Comparison of ENCODE assay signal across 9 mouse cellular contexts in genomic region chr1:75445141-75445701, GRCm38 (mm10). TPM values are rescaled to one million over a fixed set of nuclear protein-coding genes. Genes with fewer than 3 reads are reported as not detected.
DNase-seq lines count a peak whose midpoint lies in the region; ATAC-seq and TF ChIP-seq lines count a peak whose summit lies in the region.
"Had no signal": no experiment of that assay in that cellular context is flagged by ENCODE, and none has a peak within 500 bp of the region (broad histone marks: within the 10 kb centered on the region; RNA-seq: fewer than 3 reads in every experiment).

No protein-coding gene starts in this region.

- no peak for TF ChIP-seq POLR2A in thymus, adult 2 months (IDR thresholded peaks at IDR 0.05; ENCODE audit: control insufficient read depth, extremely low read depth, insufficient read depth, low read length, poor library complexity)

- WGBS in liver, embryonic 11.5 days, result 8% methylated on average over 9 of the region's 9 CpGs
- WGBS in stomach, embryonic 15.5 days, result 7% methylated on average over 9 of the region's 9 CpGs
- 10% methylated on average over 9 of the region's 9 CpGs for WGBS in thymus, adult 2 months

- no peak for ATAC-seq in cerebellum, adult (ENCODE audit: insufficient number of reproducible peaks, low FRiP score, low TSS enrichment)
- ATAC-seq in liver, embryonic 11.5 days (replicated peaks; ENCODE audit: low FRiP score), result peak; percentile 21
- ATAC-seq in stomach, embryonic 15.5 days (ENCODE audit: insufficient read depth, low FRiP score, low read depth), result peak; percentile 4; the same call in 1 of the 2 replicates

- no peaks in the 10 kb centered on the region for H3K9me3 ChIP-seq in liver, embryonic 11.5 days (ENCODE audit: control insufficient read depth, low read length)
- no peaks in the 10 kb centered on the region for H3K9me3 ChIP-seq in stomach, embryonic 15.5 days
- H3K9me3 ChIP-seq: limb, embryonic 12.5 days had no signal

- peaks cover 2% of the 10 kb centered on the region; the same call in 1 of the 2 replicates for H3K36me3 ChIP-seq in liver, embryonic 11.5 days (ENCODE audit: control insufficient read depth, insufficient read depth, low read length)
- H3K36me3 ChIP-seq in stomach, embryonic 15.5 days, result peaks cover 5% of the 10 kb centered on the region
- H3K36me3 ChIP-seq in thymus, adult 2 months (ENCODE audit: control insufficient read depth, insufficient read depth, low read length), result no peaks in the 10 kb centered on the region

- peak; percentile 82 for DNase-seq in cerebellum, adult 11-12 months
- DNase-seq in lung, postnatal 10 days, result peak; percentile 43
- DNase-seq in lung, postnatal 25 days (ENCODE audit: low spot score), result no peak
- no peak for DNase-seq in liver, embryonic 11.5 days (ENCODE audit: low spot score)
- DNase-seq in thymus, adult 2 months, result no peak
- DNase-seq in heart, postnatal 4 days, result no peak

- peaks cover 67% of the 10 kb centered on the region for H3K4me1 ChIP-seq in liver, embryonic 11.5 days (replicated peaks; ENCODE audit: control insufficient read depth, insufficient read depth, low read length)
- H3K4me1 ChIP-seq in stomach, embryonic 15.5 days, result peaks cover 50% of the 10 kb centered on the region
- no peaks in the 10 kb centered on the region for H3K4me1 ChIP-seq in thymus, adult 2 months (replicated peaks; ENCODE audit: control insufficient read depth, insufficient read depth, low read length)

- H3K27ac ChIP-seq in liver, embryonic 11.5 days (ENCODE audit: low read depth, low read length), result peak overlapping the region; percentile 83
- H3K27ac ChIP-seq in stomach, embryonic 15.5 days, result no peak overlapping the region; the same call in 1 of the 2 replicates
- H3K27ac ChIP-seq in thymus, adult 2 months (ENCODE audit: control insufficient read depth, insufficient read depth, low read length), result no peak overlapping the region
- H3K27ac ChIP-seq: limb, embryonic 12.5 days had no signal

- H3K4me2 ChIP-seq in liver, embryonic 11.5 days, result peak overlapping the region; percentile 70
- peak overlapping the region; percentile 46 for H3K4me2 ChIP-seq in stomach, embryonic 15.5 days

- H3K27me3 ChIP-seq in liver, embryonic 11.5 days (replicated peaks; ENCODE audit: control insufficient read depth, insufficient read depth, low read length), result peaks cover 38% of the 10 kb centered on the region
- peaks cover 39% of the 10 kb centered on the region for H3K27me3 ChIP-seq in stomach, embryonic 15.5 days (replicated peaks)
- peaks cover 25% of the 10 kb centered on the region; the same call in 1 of the 2 replicates for H3K27me3 ChIP-seq in thymus, adult 2 months (ENCODE audit: control insufficient read depth, insufficient read depth, low read length)

- peak overlapping the region; percentile 40; the same call in 1 of the 2 replicates for H3K4me3 ChIP-seq in liver, embryonic 11.5 days (ENCODE audit: low read depth, low read length)
- H3K4me3 ChIP-seq in stomach, embryonic 15.5 days (replicated peaks), result no peak overlapping the region; the same call in 1 of the 2 replicates
- no peak overlapping the region for H3K4me3 ChIP-seq in thymus, adult 2 months (ENCODE audit: control insufficient read depth, insufficient read depth, low read length)

- no peak for TF ChIP-seq CTCF in thymus, adult 2 months (IDR thresholded peaks at IDR 0.05; ENCODE audit: borderline replicate concordance, control insufficient read depth, extremely low read depth, insufficient read depth, low read length, poor library complexity)

- peak overlapping the region; percentile 44; the same call in 1 of the 2 replicates for H3K9ac ChIP-seq in liver, embryonic 11.5 days (ENCODE audit: low read depth, low read length)
- no peak overlapping the region for H3K9ac ChIP-seq in stomach, embryonic 15.5 days
- H3K9ac ChIP-seq: limb, embryonic 12.5 days had no signal

RNA-seq across cellular contexts. Expression of gene Asic4, which starts 5.0 kb away (rescaled TPM):
- polyA plus RNA-seq in liver, embryonic 11.5 days (2014; fragmentation: Nextera tagmentation; extraction: Ambion mirVana), result 0.56 and 0.65 TPM in 2 replicates
- 2.0 and 2.1 TPM in 2 replicates for polyA plus RNA-seq in stomach, embryonic 15.5 days (2015; fragmentation: Nextera tagmentation; extraction: Ambion mirVana)
- polyA plus RNA-seq in thymus, adult 2 months (2012; rRNA removed), result 0.05 TPM in 2 replicates
- not detected for total RNA-seq in heart, postnatal 4 days (2021)

RNA-seq across cellular contexts. Expression of gene Gmppa, which starts 9.5 kb away (rescaled TPM):
- 64.0 and 69.1 TPM in 2 replicates for polyA plus RNA-seq in liver, embryonic 11.5 days (2014; fragmentation: Nextera tagmentation; extraction: Ambion mirVana)
- 103 TPM in 2 replicates for polyA plus RNA-seq in stomach, embryonic 15.5 days (2015; fragmentation: Nextera tagmentation; extraction: Ambion mirVana)
- 102 and 128 TPM in 2 replicates for polyA plus RNA-seq in thymus, adult 2 months (2012; rRNA removed)
- total RNA-seq in heart, postnatal 4 days (2021), result 10 to 100 TPM; 41.1 to 41.4 TPM

RNA-seq across cellular contexts. Expression of gene Chpf, which starts 33.9 kb away (rescaled TPM):
- polyA plus RNA-seq in liver, embryonic 11.5 days (2014; fragmentation: Nextera tagmentation; extraction: Ambion mirVana), result 17.7 and 17.9 TPM in 2 replicates
- polyA plus RNA-seq in stomach, embryonic 15.5 days (2015; fragmentation: Nextera tagmentation; extraction: Ambion mirVana), result 40.9 and 41.9 TPM in 2 replicates
- 38.7 and 43.7 TPM in 2 replicates for polyA plus RNA-seq in thymus, adult 2 months (2012; rRNA removed)
- 10 to 100 TPM; 38.0 to 38.7 TPM for total RNA-seq in heart, postnatal 4 days (2021)

RNA-seq across cellular contexts. Expression of gene Tmem198, which starts 34.1 kb away (rescaled TPM):
- 0.15 and 0.26 TPM in 2 replicates for polyA plus RNA-seq in liver, embryonic 11.5 days (2014; fragmentation: Nextera tagmentation; extraction: Ambion mirVana)
- polyA plus RNA-seq in stomach, embryonic 15.5 days (2015; fragmentation: Nextera tagmentation; extraction: Ambion mirVana), result 2.3 and 2.7 TPM in 2 replicates
- 3.0 and 3.5 TPM in 2 replicates for polyA plus RNA-seq in thymus, adult 2 months (2012; rRNA removed)
- 1 to 10 TPM in 1 of 2 experiments, under 1 TPM in 1; 0.55 to 1.1 TPM for total RNA-seq in heart, postnatal 4 days (2021)

Comparison
In these comparisons a context has a peak if more than half of its experiments do, and no peak if none do; other contexts are left out.
1. DNase-seq: peak in cerebellum, adult 11-12 months (single experiment) and lung, postnatal 10 days (single experiment); none in lung, postnatal 25 days (single experiment), liver, embryonic 11.5 days (single experiment), thymus, adult 2 months (single experiment) and heart, postnatal 4 days (single experiment).